Mouse (Mus musculus) gastrocnemius, postnatal 36 days (tissue): Measurements from ENCODE around the gene Rnf115. TPM values are rescaled to one million over a fixed set of nuclear protein-coding genes. Genes with fewer than 3 reads are reported as not detected.

Experiments used
- DNase-seq, 2 experiments: peaks; one replicate each; pipeline ENCODE4 v3.0.0; 2022
- intact Hi-C: fragments of 180-260 bp; cut with DNase I; formaldehyde crosslinking; loops from one replicate; pipeline ENCODE4 v1.15.1; 2025
- total RNA-seq, 2 experiments: library from RNA; stranded (reverse); gene quantifications; 2 replicates each; pipeline ENCODE4 v1.2.3; 2021

The Rnf115 gene
- total RNA-seq, 2 experiments from 2014 or later: 76.2 to 86.5 TPM

DNA sequence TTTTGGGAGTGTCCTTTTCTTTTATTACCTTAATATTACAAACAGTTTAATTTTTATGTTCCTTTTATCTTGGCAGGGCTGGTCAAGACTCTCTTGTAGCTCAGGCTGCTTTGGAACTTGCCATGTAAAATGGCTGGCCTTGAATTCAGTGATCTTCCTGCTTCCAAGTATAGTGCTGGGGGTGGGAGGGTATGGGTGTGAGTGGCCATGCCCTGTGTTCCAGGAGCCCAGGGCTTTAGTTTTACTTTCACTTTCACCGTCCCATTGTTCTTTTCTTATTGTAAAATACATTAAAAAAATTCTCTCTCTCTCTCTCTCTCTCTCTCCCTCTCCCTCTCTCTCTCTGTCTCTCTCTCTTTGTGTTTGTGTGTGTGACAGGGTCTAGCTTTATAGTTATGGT, 37.1 kb downstream of the Rnf115 start:
- DNase-seq: no peak
- intact Hi-C loops: loop anchor here (10.0 kb wide), 1 partner anchor 1120 kb away; the partner anchor contains the start of gene Pde4dip

DNA sequence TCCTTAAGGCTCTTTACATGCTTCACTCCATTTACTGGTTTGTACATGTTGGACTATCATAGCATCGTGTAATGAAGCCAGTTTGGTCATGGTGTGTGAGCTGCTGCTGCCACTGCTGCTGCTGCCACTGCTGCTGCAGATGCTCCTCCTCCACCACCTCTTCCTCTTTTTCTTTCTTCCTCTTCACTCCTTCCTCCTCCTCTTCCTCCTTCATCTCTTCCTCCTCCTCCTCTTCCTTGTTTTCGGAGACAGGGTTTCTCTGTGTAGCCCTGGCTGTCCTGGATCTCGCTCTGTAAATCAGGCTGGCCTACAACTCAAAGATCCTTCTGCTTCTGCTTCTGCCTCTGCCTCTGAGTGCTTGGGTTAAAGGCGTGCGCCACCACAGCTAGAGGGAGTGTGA, 42.5 kb downstream of the Rnf115 start:
- intact Hi-C loops: loop anchor here (10.0 kb wide), 1 partner anchor 1115 kb away; the partner anchor contains the start of gene Pde4dip
- DNase-seq: no peak

DNA sequence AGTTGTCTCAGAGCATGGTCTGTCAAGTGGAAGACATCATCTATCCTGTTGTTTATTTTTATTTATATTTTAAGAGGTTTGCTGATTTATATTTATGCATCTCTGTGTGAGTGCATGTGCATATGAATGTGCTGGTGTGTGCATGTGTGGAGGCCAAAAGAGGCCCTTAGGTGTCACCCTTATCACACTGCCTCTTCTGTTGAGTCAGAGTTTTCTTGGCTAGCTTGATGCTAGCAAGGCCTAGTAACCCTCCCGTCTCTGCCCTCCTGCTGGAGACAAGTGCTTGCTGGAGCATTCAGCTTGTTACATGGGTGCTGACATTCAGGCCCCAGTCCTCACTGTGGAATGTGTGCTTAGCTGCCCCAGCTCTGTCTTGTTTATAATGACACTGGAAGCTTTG, 45.5 kb downstream of the Rnf115 start:
- no peak for DNase-seq
- intact Hi-C loops: no loop called here

DNA sequence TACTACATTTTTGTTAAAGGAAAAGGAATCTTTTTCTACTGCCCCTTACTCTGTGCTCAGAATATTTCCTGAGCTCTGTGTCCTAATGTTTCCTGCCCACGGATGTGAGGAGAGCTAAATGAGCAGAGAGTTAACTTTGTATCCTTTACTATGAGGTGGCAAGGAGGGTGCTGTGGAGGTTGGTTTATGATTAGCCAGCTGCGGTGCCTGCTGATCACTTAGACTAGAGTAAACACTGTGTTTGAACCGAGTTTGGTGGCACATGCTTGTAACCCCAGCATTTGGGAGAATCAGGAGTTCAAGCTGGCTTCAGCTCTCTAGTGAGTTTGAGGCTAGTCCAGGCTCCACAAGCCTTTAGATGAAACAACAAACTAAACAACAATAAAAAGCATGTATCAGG, 49.7 kb downstream of the Rnf115 start:
- DNase-seq: no peak
- intact Hi-C loops: no loop called here

- DNase-seq: no peak
- intact Hi-C loops: no loop called here
Observed at GRCm38 (mm10) chr3:96782236-96782635, 54.8 kb downstream of the Rnf115 start.

- DNase-seq: no peak
- intact Hi-C loops: loop anchor here (5.0 kb wide), 1 partner anchor 45 kb away; no protein-coding TSS in a partner anchor
Observed at GRCm38 (mm10) chr3:96787784-96788183, 60.3 kb downstream of the Rnf115 start.

DNA sequence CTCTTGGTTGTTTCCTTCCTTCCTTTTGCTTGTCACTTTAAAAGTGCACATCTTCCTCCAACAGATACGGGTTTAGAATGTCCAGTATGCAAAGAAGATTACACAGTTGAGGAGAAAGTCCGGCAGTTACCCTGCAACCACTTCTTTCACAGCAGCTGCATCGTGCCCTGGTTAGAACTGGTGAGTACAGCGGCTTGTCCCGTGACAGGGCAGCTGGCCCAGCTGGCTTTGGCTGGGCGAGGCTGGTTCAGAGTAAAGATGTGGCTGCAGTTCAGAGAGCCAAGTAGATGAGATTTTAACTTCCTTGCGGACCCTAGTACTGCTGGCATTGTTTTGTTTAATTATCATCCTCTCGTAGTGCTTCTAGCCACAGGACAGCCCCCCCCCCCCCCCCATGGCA, 61.0 kb downstream of the Rnf115 start:
- intact Hi-C loops: loop anchor here (5.0 kb wide), 1 partner anchor 46 kb away; no protein-coding TSS in a partner anchor
- no peak for DNase-seq

DNA sequence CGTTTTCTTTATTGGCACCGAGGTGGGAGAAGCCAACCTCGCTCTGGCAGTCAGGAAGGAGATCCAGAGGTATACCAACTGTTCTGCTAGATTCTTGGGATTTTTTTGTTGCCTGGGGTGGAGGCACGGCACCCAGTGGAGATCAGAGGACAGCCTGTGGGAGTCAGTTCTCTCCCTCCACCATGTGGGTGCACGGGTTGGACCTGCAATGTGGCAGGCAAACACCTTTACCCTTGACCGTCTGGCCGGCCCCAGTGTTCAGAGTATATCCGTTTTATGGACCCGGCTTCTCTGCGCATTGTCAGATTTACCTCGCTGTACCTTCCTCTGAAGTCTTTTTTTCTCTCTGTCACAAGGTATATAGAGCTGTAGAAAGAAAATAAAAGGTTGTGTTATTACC, 72.8 kb downstream of the Rnf115 start:
- intact Hi-C loops: no loop called here
- DNase-seq: no peak

DNA sequence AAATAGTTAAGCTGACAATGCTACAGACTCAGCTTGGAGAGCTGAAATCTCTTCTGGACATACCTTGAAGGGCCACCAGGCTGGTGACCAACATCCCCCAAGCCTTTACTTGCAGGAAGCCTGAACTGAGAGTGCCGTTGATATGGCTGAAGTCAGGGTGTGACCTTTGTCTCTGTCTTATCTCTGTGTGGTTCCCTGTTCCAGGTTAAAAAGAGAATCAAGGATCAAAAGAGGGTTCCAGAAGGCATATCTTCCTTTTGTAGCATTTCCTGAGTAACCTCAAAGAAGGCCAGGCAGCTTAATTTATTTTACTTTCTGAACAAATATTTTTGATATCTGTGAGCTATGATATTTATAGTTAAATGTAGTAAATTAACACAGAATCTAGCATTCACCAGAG, 74.8 kb downstream of the Rnf115 start:
- intact Hi-C loops: no loop called here
- DNase-seq: no peak

DNA sequence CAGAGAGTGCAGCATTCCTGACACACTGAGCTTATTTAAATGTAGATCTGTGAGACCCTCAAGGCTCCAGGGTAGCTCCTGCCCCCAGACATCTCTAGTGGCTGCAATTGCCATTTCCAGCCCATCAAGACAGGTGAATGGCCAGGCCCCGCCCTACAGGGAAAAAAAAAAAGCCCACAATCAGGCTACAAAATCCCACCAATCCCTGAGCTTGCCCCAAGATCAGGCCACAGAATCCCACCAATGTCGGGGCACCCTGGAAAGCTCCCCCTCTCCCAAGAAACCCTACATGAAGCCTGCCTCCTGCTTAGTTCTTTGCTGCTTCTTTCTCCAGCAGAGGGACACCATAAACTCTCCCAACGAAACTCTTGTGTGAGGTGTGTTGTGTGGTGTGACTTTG, 80.7 kb downstream of the Rnf115 start:
- intact Hi-C loops: no loop called here
- no peak for DNase-seq

DNA sequence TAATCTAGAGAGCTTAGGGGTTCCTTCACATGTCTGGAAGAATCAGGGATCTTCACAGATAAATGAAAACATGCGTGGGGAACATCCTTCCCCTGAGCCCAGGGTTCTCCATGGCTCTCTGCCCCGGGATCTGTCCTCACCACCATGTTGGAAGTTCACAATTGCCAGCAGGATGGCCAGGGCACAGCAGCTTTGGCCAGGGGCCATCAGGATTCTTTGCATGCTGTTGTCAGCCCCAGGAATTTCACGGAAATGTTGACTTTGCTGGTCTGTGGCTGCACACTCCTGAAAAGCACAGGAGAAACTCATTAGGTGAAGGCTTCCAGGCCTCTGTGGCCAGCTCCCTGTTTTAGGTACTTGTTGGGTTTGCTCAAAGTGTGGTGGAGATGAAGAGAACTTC, 81.2 kb downstream of the Rnf115 start:
- DNase-seq: no peak
- intact Hi-C loops: no loop called here

DNA sequence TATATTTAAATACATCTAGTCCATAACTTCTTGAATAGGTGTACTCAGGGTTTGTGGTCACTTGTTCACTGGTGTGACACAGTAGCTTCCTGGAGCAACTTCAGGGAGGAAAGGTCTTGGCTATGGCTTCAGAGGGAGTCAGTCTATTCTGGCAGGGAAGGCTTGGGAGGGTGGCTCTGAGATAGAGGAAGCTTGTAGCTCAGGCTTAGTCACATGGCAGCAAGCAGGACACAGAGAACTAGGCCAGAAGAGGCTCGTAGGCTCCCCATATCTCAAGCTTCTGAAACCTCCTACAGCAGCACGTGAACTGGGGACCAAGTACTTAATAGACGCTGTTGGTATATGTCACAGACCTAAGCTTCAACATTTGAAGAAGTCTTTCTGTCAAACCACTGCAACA, 83.8 kb downstream of the Rnf115 start:
- intact Hi-C loops: loop anchor here (5.0 kb wide), 1 partner anchor 79 kb away; no protein-coding TSS in a partner anchor
- no peak for DNase-seq

- intact Hi-C loops: loop anchor here (5.0 kb wide), 1 partner anchor 80 kb away; no protein-coding TSS in a partner anchor
- DNase-seq: peak; percentile 68 to 74
Observed at GRCm38 (mm10) chr3:96812395-96813091, 85.1 kb downstream of the Rnf115 start.

GRCm38 (mm10) chr3:96813106-96813505, 85.6 kb downstream of the Rnf115 start:
- DNase-seq: no peak
- intact Hi-C loops: loop anchor here (5.0 kb wide), 1 partner anchor 81 kb away; no protein-coding TSS in a partner anchor

DNA sequence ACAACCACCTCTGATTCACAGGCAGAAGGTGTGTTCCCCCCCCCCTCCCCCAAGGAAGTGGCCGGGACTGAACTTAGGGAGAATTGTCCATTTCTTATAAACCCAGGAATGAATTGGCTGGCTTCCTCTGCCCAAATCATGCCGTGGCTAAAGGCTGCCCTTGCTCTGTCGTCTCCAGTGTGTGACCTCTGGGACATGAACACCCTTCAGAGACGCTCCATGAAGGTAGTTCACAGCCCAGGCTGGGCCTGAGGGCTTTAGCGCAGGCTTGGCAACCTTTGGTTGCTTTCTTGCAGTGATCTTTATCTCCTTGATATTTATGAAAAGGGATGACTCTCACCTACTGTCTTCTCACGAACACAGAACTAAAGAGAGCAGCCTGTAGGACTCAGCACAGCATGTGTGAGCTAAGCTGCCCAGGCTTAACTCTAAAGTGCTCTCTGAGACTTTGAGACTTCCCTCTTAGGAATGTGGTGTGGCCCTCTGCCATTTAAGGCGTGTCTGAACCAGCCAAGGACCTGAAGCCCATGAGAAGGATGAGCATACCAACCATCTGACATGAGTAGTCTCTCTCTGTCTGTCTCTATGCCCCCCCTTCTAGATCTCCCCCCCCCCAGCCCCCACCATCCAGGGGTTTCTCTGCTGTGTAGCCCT, 86.3 kb downstream of the Rnf115 start:
- no peak for DNase-seq
- intact Hi-C loops: loop anchor here (5.0 kb wide), 1 partner anchor 81 kb away; no protein-coding TSS in a partner anchor

DNA sequence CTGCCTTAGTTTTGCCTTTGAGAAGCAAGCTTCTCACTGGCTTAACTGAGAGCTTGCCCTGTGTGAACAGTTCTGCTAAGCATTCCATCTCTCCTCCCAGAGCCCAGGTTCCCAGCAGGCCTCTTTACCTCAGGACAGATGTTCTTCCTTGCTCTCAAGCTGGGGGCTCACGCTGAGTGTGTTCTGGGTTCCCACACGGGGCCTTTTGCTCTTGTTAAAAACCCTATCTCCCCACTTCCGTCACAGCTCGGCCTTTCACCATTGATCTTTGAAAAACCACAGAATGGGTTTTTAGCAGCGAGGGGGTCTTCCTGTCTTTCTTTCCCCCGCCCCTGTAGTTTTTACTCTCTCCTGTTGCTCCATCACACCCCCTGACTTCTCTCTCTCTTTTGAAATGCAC, 86.9 kb downstream of the Rnf115 start:
- intact Hi-C loops: loop anchor here (5.0 kb wide), 1 partner anchor 82 kb away; no protein-coding TSS in a partner anchor
- DNase-seq: no peak

GRCm38 (mm10) chr3:96820116-96820915, 92.9 kb downstream of the Rnf115 start:
- intact Hi-C loops: no loop called here
- DNase-seq: no peak

GRCm38 (mm10) chr3:96821581-96821980, 94.1 kb downstream of the Rnf115 start:
- intact Hi-C loops: no loop called here
- DNase-seq: no peak

- intact Hi-C loops: no loop called here
- DNase-seq: no peak
Observed at GRCm38 (mm10) chr3:96823701-96824100, 96.2 kb downstream of the Rnf115 start.

DNA sequence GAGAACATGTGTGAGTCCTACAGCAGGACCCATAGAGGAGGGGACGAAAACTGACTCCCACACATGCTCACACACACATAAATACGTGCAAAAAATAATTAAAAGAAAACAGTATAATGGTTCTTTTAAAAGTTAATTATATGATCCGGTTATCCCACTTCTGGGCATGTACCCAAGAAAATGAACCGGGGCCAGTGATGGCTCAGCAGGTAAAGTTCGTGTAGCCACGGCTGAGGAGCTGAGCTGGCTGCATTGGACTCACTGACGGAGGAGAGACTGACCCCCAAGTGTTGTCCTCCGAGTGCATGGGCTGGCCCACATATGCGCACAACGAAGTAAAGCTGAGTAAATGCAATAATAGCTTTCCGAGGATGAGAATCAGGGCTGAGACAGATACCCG, 97.2 kb downstream of the Rnf115 start:
- no peak for DNase-seq
- intact Hi-C loops: no loop called here

DNA sequence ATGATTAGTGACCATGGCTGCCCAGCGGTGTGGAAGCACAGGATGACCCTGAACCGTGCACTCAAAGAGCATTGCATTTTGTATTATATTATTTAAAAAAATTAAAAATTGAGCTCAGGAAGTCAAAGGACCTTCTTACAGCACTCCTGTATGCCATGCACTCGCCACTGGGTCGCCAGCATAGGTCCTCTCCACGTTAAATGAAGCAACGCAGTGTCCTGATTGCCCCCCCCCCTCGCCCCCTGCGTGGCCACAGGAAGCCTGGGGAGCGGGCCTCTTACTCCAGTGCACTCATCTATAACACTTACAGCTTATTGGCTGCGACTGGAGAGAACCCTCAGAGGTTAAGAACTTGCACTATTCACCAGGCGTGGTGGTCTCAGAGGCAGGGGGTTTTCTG, 97.8 kb downstream of the Rnf115 start:
- no peak for DNase-seq
- intact Hi-C loops: no loop called here
